Mouse (Mus musculus): ENCODE results near the gene Wwox. TPM values are rescaled to one million over a fixed set of nuclear protein-coding genes. Genes with fewer than 3 reads are reported as not detected.
A peak's percentile ranks its signal among the peaks of the same experiment; 100 is the strongest.

Wwox gene
- polyA plus RNA-seq, 1 experiment from 2014 or later, result 14.3 TPM

GRCm38 (mm10) chr8:114441616-114442015, 2.2 kb downstream of the Wwox start:
- Histone ChIP-seq H3K36me3 (replicated peaks) (no peaks in the 10 kb centered on the region), H3K4me2 (no peak overlapping the region), H3K27me3 (no peaks in the 10 kb centered on the region), H3K9me3 (no peaks in the 10 kb centered on the region), H3K27ac (no peak overlapping the region), H3K9ac (no peak overlapping the region), H3K4me3 (replicated peaks) (no peak overlapping the region), H3K4me1 (peaks cover 10% of the 10 kb centered on the region)
- WGBS, result 84% methylated on average over 4 of the region's 4 CpGs
- ATAC-seq (ENCODE audit: low FRiP score), result no peak

- H3K4me3 ChIP-seq (replicated peaks), result no peak overlapping the region
- 86% methylated on average over 7 of the region's 7 CpGs for WGBS
- peaks cover 8% of the 10 kb centered on the region for H3K4me1 ChIP-seq
- no peak overlapping the region for H3K27ac ChIP-seq
- peaks cover 12% of the 10 kb centered on the region for H3K27me3 ChIP-seq
- H3K9ac ChIP-seq, result no peak overlapping the region
- H3K36me3 ChIP-seq (replicated peaks), result no peaks in the 10 kb centered on the region
- H3K9me3 ChIP-seq, result no peaks in the 10 kb centered on the region
- no peak overlapping the region for H3K4me2 ChIP-seq
- no peak for ATAC-seq (ENCODE audit: low FRiP score)
Measured at GRCm38 (mm10) chr8:114446884-114447283, 7.4 kb downstream of the Wwox start.

GRCm38 (mm10) chr8:114452278-114452677, 12.8 kb downstream of the Wwox start:
- ATAC-seq (ENCODE audit: low FRiP score), result peak; percentile 55; the same call in 1 of the 2 replicates
- Histone ChIP-seq H3K4me3 (replicated peaks) (no peak overlapping the region), H3K9ac (no peak overlapping the region), H3K27ac (no peak overlapping the region), H3K36me3 (replicated peaks) (no peaks in the 10 kb centered on the region), H3K4me1 (peaks cover 19% of the 10 kb centered on the region), H3K9me3 (no peaks in the 10 kb centered on the region), H3K27me3 (peaks cover 25% of the 10 kb centered on the region), H3K4me2 (no peak overlapping the region; the same call in 1 of the 2 replicates)
- 86% methylated on average over 8 of the region's 8 CpGs for WGBS

- H3K36me3 ChIP-seq (replicated peaks), result no peaks in the 10 kb centered on the region
- H3K4me3 ChIP-seq (replicated peaks), result no peak overlapping the region
- 4% methylated on average over 9 of the region's 9 CpGs for WGBS
- peaks cover 25% of the 10 kb centered on the region for H3K27me3 ChIP-seq
- H3K9ac ChIP-seq, result no peak overlapping the region
- H3K27ac ChIP-seq, result no peak overlapping the region
- H3K4me1 ChIP-seq, result peaks cover 19% of the 10 kb centered on the region
- H3K4me2 ChIP-seq, result peak overlapping the region; percentile 38
- H3K9me3 ChIP-seq, result no peaks in the 10 kb centered on the region
- peak; percentile 75 for ATAC-seq (ENCODE audit: low FRiP score)
Measured at GRCm38 (mm10) chr8:114452781-114453221, 13.3 kb downstream of the Wwox start.

DNA sequence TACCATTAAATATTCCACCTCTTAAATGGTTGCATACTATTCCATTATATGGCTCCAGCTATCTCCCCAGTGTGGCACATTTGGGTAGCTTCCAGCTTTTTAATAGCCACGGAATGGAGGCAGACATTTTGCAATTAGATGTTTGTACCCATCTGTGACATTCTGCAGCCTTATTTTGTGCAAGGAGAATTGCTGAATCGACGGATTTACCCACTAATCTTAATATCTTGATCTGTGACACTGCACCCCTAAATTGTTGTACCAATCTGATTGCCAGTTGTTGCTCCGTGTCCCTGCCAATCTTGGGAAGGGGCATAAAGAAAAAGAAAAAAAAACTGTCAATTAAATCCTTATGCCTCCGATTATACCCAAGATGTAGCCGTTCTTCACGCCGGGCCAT, 15.8 kb downstream of the Wwox start:
- WGBS, result 84% methylated on average over 8 of the region's 8 CpGs
- Histone ChIP-seq H3K4me3 (replicated peaks) (no peak overlapping the region), H3K9ac (no peak overlapping the region), H3K4me1 (peaks cover 19% of the 10 kb centered on the region), H3K36me3 (replicated peaks) (no peaks in the 10 kb centered on the region), H3K27me3 (peaks cover 21% of the 10 kb centered on the region), H3K9me3 (no peaks in the 10 kb centered on the region), H3K4me2 (no peak overlapping the region), H3K27ac (no peak overlapping the region)
- ATAC-seq (ENCODE audit: low FRiP score), result no peak

GRCm38 (mm10) chr8:114455953-114456352, 16.5 kb downstream of the Wwox start:
- ATAC-seq (ENCODE audit: low FRiP score), result no peak
- Histone ChIP-seq H3K4me2 (no peak overlapping the region), H3K9ac (no peak overlapping the region), H3K27ac (no peak overlapping the region), H3K9me3 (no peaks in the 10 kb centered on the region), H3K4me3 (replicated peaks) (no peak overlapping the region), H3K27me3 (peaks cover 14% of the 10 kb centered on the region), H3K4me1 (peaks cover 18% of the 10 kb centered on the region), H3K36me3 (replicated peaks) (no peaks in the 10 kb centered on the region)
- 77% methylated on average over 15 of the region's 15 CpGs for WGBS

DNA sequence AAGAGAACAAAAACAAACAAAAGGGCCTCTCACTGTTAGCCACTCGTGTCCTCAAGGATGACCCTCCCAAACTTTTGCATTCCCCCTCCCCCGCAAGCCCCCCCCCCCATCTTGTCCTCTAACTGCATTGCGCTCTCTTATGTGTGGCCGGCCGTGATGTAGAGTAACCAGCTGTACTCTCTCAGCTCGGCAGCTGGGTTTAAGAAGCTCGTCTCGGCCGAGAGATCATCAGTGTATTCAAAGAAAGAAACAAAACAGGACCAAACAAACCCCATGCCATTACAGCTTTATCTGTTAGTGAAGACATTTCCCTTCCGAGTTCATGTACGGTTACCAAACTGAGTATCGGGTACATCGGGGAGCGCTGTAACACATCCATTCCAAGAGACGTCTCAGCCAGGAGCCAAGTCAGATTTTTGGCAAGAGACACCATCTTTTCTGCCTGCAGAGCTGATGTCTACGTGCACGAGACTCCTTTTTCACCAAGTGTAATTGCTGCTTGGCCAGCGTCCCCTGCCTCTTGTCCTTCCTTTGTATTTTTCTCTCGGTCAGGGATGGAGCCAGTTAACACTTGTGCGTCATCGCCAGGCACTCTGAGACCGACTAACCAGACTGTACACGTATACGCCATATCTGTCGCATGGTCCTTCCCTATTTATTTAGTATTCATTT, 18.8 kb downstream of the Wwox start:
- H3K4me3 ChIP-seq (replicated peaks), result no peak overlapping the region
- peaks cover 11% of the 10 kb centered on the region for H3K4me1 ChIP-seq
- H3K27ac ChIP-seq, result no peak overlapping the region
- H3K9ac ChIP-seq, result no peak overlapping the region
- no peaks in the 10 kb centered on the region for H3K36me3 ChIP-seq (replicated peaks)
- H3K27me3 ChIP-seq, result peaks cover 13% of the 10 kb centered on the region
- no peak for ATAC-seq (ENCODE audit: low FRiP score)
- no peaks in the 10 kb centered on the region for H3K9me3 ChIP-seq
- 78% methylated on average over 25 of the region's 25 CpGs for WGBS
- no peak overlapping the region for H3K4me2 ChIP-seq

- no peak for ATAC-seq (ENCODE audit: low FRiP score)
- Histone ChIP-seq H3K9me3 (no peaks in the 10 kb centered on the region), H3K36me3 (replicated peaks) (no peaks in the 10 kb centered on the region), H3K4me3 (replicated peaks) (no peak overlapping the region), H3K9ac (no peak overlapping the region), H3K4me2 (no peak overlapping the region), H3K27ac (no peak overlapping the region), H3K27me3 (no peaks in the 10 kb centered on the region), H3K4me1 (peaks cover 13% of the 10 kb centered on the region)
- WGBS, result 60% methylated on average over 5 of the region's 5 CpGs
Measured at GRCm38 (mm10) chr8:114460600-114460999, 21.1 kb downstream of the Wwox start.

GRCm38 (mm10) chr8:114462591-114462990, 23.1 kb downstream of the Wwox start:
- no peak for ATAC-seq (ENCODE audit: low FRiP score)
- Histone ChIP-seq H3K9ac (no peak overlapping the region), H3K27me3 (no peaks in the 10 kb centered on the region), H3K4me1 (peaks cover 13% of the 10 kb centered on the region; the same call in 1 of the 2 replicates), H3K27ac (no peak overlapping the region), H3K4me3 (replicated peaks) (no peak overlapping the region), H3K36me3 (replicated peaks) (no peaks in the 10 kb centered on the region), H3K9me3 (no peaks in the 10 kb centered on the region), H3K4me2 (no peak overlapping the region)
- 93% methylated on average over 11 of the region's 11 CpGs for WGBS

DNA sequence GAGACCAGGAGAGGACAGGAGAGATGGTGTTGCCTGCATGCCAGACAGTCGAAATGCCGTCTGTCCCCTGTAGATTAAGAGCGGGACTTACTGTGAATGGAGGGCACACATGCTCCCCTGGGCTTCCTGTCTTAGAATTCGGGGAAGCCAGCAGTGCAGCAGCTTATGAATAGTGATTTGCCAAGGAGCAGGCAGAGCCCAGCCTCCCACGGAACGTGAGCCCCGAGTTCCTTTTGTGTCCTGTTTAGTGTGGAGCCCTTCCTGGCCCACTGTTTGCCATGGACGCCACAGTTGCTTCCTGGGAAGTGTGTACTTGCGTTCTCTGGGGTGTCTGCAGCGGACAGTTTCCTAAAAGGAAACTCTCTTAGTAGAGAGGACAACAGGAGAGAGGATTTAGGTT, 23.9 kb downstream of the Wwox start:
- no peak for ATAC-seq (ENCODE audit: low FRiP score)
- 70% methylated on average over 10 of the region's 10 CpGs for WGBS
- H3K9ac ChIP-seq, result no peak overlapping the region
- no peaks in the 10 kb centered on the region for H3K36me3 ChIP-seq (replicated peaks)
- H3K27ac ChIP-seq, result no peak overlapping the region
- H3K4me1 ChIP-seq, result peaks cover 13% of the 10 kb centered on the region; the same call in 1 of the 2 replicates
- H3K4me3 ChIP-seq (replicated peaks), result no peak overlapping the region
- H3K27me3 ChIP-seq, result no peaks in the 10 kb centered on the region
- H3K9me3 ChIP-seq, result no peaks in the 10 kb centered on the region
- no peak overlapping the region for H3K4me2 ChIP-seq

GRCm38 (mm10) chr8:114468526-114469207, 29.2 kb downstream of the Wwox start:
- Histone ChIP-seq H3K4me2 (no peak overlapping the region), H3K4me3 (replicated peaks) (no peak overlapping the region), H3K36me3 (replicated peaks) (peaks cover 3% of the 10 kb centered on the region; the same call in 1 of the 2 replicates), H3K27ac (0 out of 2 replicates have a peak overlapping the region, but pooled peaks have one; percentile 50), H3K9ac (no peak overlapping the region), H3K4me1 (no peaks in the 10 kb centered on the region), H3K27me3 (no peaks in the 10 kb centered on the region), H3K9me3 (0 out of 2 replicates have a peak, but pooled peaks cover 3% of the 10 kb centered on the region)
- ATAC-seq (ENCODE audit: low FRiP score), result peak; percentile 68; the same call in 1 of the 2 replicates
- WGBS, result 78% methylated on average over 21 of the region's 21 CpGs

DNA sequence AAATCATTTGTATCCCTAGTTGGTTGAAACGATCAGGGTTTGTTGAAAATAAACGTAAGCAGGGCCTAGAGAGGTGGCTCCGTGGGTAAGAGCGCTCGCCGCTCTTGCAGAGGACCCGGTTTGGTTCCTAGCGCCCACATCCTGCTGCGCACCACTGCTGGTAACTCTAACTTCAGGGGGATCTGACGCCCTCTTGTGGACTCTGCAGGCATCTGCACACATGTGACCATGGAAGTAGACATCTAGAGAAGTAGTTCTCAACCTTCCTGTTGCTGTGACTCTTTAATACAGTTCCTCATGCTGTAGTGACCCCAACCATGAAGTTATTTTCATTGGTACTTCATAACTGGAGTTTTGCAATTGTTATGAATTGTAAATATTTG, 29.7 kb downstream of the Wwox start:
- peaks cover 3% of the 10 kb centered on the region; the same call in 1 of the 2 replicates for H3K36me3 ChIP-seq (replicated peaks)
- no peaks in the 10 kb centered on the region for H3K27me3 ChIP-seq
- H3K9me3 ChIP-seq, result 0 out of 2 replicates have a peak, but pooled peaks cover 3% of the 10 kb centered on the region
- no peak overlapping the region for H3K4me2 ChIP-seq
- no peaks in the 10 kb centered on the region for H3K4me1 ChIP-seq
- H3K27ac ChIP-seq, result no peak overlapping the region
- no peak for ATAC-seq (ENCODE audit: low FRiP score)
- H3K4me3 ChIP-seq (replicated peaks), result no peak overlapping the region
- WGBS, result 90% methylated on average over 10 of the region's 10 CpGs
- no peak overlapping the region for H3K9ac ChIP-seq
